Mouse (Mus musculus) forebrain, embryonic 15.5 days (tissue): ENCODE data around the gene Tmsb15b2. TPM values are rescaled to one million over a fixed set of nuclear protein-coding genes. Genes with fewer than 3 reads are reported as not detected.
A peak's percentile ranks its signal among the peaks of the same experiment; 100 is the strongest.
"Not testable (repeated sequence)": the region's sequence is repeated elsewhere in the genome, so short reads cannot be mapped to it uniquely, and the experiment has no call there.

Experiments
- ATAC-seq: fragments of 200-750 bp; cut with Nextera tagmentation; replicated peaks from 2 replicates; pipeline ENCODE4 v1.8.0; 2017; ENCODE audit warnings: mild to moderate bottlenecking, moderate TSS enrichment, moderate library complexity
- H3K27ac ChIP-seq: fragments of 300-500 bp; sonication (generic); replicated peaks from 2 replicates; pipeline ENCODE4 v1.5.1; 2015; ENCODE audit warnings: mild to moderate bottlenecking, inconsistent platforms
- H3K27me3 ChIP-seq: fragments of 300-500 bp; sonication (generic); 2 replicates; pipeline ENCODE4 v1.6.1; 2015; ENCODE audit warnings: inconsistent platforms
- H3K36me3 ChIP-seq: fragments of 300-500 bp; sonication (generic); 2 replicates; pipeline ENCODE4 v1.6.1; 2015; ENCODE audit warnings: mild to moderate bottlenecking, inconsistent platforms
- H3K4me1 ChIP-seq: fragments of 300-500 bp; sonication (generic); 2 replicates; pipeline ENCODE4 v1.6.1; 2015; ENCODE audit warnings: inconsistent platforms
- H3K4me2 ChIP-seq: fragments of 300-500 bp; sonication (generic); replicated peaks from 2 replicates; pipeline ENCODE4 v1.6.1; 2015; ENCODE audit warnings: mild to moderate bottlenecking, inconsistent platforms
- H3K4me3 ChIP-seq: fragments of 300-500 bp; sonication (generic); 2 replicates; pipeline ENCODE4 v1.5.1; 2015; ENCODE audit warnings: mild to moderate bottlenecking, inconsistent platforms
- H3K9ac ChIP-seq: fragments of 300-500 bp; sonication (generic); replicated peaks from 2 replicates; pipeline ENCODE4 v1.6.1; 2015; ENCODE audit warnings: mild to moderate bottlenecking, inconsistent platforms
- H3K9me3 ChIP-seq: fragments of 300-500 bp; sonication (generic); 2 replicates; pipeline ENCODE4 v1.6.1; 2016; ENCODE audit warnings: inconsistent platforms
- WGBS: fragments of 180-500 bp; shearing (Covaris S2); methylation state at CpG from one replicate; pipeline ENCODE4 v1.1.7; 2015; ENCODE audit warnings: mixed read lengths; 5-methylcytosine and 5-hydroxymethylcytosine counted together
- polyA plus RNA-seq: library from polyadenylated mRNA; unstranded; fragments of >200 nt; fragmentation: Nextera tagmentation; extraction: Ambion mirVana; gene quantifications from 2 replicates; pipeline ENCODE4 v1.2.1, GENCODE M21; 2015

Tmsb15b2 gene
- 109 and 124 TPM in 2 replicates for polyA plus RNA-seq

DNA sequence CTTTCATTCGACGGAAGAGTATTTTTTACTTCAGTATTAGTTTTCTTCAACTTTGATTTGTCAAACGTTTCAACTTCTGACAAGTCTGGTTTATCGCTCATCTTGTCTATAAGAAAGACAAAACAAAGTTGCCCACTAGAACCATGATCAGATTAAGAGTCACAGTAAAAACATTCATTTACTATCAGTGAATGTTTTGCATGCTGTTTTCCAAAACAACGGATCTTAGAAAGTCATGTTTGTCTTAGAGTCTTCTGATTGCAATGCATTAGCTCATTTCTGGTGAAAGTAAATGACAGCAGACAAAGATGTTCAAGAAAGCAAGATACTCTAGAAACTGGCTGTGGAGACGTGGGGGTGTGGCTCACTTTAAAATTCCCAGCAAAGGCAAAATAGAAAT, at the start of gene Tmsb15b2:
Gene Tmsb15b2, minus strand, starts transcription at position 101 of the 400 bp plus-strand sequence.
- H3K4me2 ChIP-seq, result peak within 1 kb of the TSS; percentile 48
- ATAC-seq, H3K36me3 ChIP-seq, H3K4me1 ChIP-seq, H3K27ac ChIP-seq, H3K9me3 ChIP-seq, H3K27me3 ChIP-seq: not testable (repeated sequence)
- peak within 1 kb of the TSS; percentile 52 for H3K4me3 ChIP-seq
- peak within 1 kb of the TSS; percentile 46 for H3K9ac ChIP-seq
- 89% methylated on average over 6 of the region's 6 CpGs for WGBS

DNA sequence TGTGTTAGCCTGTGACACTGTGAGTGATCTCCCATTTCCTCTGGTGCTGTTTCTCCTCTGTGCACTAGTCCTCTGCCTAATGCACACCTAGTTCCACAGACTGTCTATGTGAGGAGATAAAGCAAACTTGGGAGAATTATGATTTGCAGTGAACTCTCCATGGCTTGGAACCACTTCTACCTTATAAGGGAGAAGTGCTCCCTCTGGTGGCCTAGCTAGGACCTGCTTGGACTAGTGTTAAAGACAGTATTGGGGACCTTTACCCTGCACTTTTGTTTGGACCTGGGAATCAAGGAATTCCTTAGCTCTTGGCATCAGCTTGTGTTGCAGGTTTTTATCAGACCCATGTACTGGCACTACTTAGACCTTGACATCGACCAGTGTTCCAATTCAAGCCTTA, 44.0 kb upstream of the Tmsb15b2 start:
- no peak overlapping the region for H3K9ac ChIP-seq
- H3K4me2 ChIP-seq, result no peak overlapping the region
- H3K9me3 ChIP-seq, result no peaks in the 10 kb centered on the region
- no peak overlapping the region for H3K4me3 ChIP-seq
- no peak overlapping the region for H3K27ac ChIP-seq
- H3K27me3 ChIP-seq, result no peaks in the 10 kb centered on the region
- no peaks in the 10 kb centered on the region for H3K4me1 ChIP-seq
- ATAC-seq, result peak; percentile 67; the same call in 1 of the 2 replicates
- H3K36me3 ChIP-seq, result no peaks in the 10 kb centered on the region
- 23% methylated on average over 1 of the region's 1 CpGs for WGBS

DNA sequence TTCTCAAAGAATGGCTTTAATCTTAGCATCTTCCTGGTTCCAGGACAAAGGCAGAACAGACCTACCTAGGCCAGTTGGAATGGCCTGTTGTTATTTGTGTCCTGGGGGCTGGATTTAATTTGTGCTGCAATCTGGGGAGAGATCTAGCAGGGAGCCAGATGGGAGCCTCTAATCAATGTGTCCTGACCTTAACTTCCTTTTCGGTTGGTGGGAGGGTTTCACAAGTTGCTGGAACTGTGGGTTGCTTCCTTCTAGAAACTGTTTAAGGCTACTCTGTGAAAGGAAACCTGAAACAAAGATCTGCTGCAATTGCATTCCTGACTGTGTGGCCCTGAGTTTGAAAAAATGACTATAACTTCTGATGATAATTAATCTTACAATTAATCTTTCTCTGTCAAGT, 42.4 kb upstream of the Tmsb15b2 start:
- Histone ChIP-seq H3K4me1 (no peaks in the 10 kb centered on the region), H3K9me3 (no peaks in the 10 kb centered on the region), H3K4me3 (no peak overlapping the region), H3K27ac (no peak overlapping the region), H3K9ac (no peak overlapping the region), H3K4me2 (no peak overlapping the region), H3K27me3 (no peaks in the 10 kb centered on the region), H3K36me3 (no peaks in the 10 kb centered on the region)
- WGBS, result 72% methylated on average over 1 of the region's 1 CpGs
- ATAC-seq, result no peak

DNA sequence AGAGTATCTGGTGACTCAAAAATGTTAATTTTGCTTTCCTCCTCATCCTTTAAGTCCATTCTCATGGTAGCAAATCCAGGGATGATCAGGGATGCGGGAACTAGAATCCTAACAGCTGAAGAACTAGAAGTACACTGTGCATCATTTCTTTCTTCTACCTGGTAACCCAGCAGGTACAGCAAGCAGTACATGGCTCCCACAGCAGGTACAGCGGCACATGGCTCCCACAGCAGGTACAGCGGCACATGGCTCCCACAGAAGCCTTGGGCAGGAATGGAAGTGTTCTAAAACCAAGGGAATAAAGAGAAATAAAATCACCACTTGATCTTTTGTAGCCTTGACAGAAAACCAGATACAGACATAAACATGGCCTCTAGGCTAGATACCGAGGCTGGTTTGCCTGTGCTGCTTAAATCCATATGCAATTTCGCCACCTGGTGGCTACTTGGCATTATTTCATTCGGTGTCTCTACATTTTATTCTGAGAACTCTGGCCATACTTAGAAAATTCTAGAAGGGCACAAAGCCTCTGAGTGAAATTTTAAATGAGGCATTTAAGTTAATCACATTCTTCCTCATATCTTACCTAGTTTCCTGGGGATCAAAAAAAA, 39.9 kb upstream of the Tmsb15b2 start:
- 0 out of 2 replicates have a peak, but pooled peaks cover 1% of the 10 kb centered on the region for H3K36me3 ChIP-seq
- H3K27ac ChIP-seq, result no peak overlapping the region; the same call in 1 of the 2 replicates
- no peaks in the 10 kb centered on the region for H3K9me3 ChIP-seq
- H3K4me1 ChIP-seq, result no peaks in the 10 kb centered on the region
- ATAC-seq, result 0 out of 2 replicates have a peak, but pooled peaks have one; percentile 41
- no peaks in the 10 kb centered on the region for H3K27me3 ChIP-seq
- H3K4me3 ChIP-seq, result no peak overlapping the region
- H3K9ac ChIP-seq, result no peak overlapping the region
- H3K4me2 ChIP-seq, result no peak overlapping the region
- WGBS, result 55% methylated on average over 6 of the region's 6 CpGs

DNA sequence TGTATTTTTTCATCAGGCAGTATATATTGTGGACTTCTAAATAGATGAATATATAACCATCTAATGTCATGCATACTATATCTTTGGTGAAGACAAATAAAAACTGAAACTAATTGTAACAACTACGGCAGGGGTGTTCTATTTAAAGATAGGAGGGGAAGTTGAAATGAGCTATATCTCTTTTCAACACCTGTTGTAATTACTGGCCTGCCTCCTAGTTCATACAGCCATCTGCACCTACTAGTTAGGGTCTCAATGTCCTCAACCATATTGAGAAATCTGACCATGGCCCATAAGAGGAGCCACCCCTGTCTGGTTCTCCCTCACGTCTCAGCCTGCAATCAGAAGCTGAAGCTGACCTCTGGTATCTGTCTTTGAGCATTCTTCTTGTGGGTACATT, 21.0 kb upstream of the Tmsb15b2 start:
- no peaks in the 10 kb centered on the region for H3K27me3 ChIP-seq
- H3K4me2 ChIP-seq, result no peak overlapping the region
- no peaks in the 10 kb centered on the region for H3K36me3 ChIP-seq
- ATAC-seq, result no peak
- H3K9ac ChIP-seq, result no peak overlapping the region
- no peak overlapping the region for H3K27ac ChIP-seq
- H3K4me3 ChIP-seq, result no peak overlapping the region
- WGBS, result 89% methylated on average over 2 of the region's 2 CpGs
- no peaks in the 10 kb centered on the region for H3K9me3 ChIP-seq
- peaks cover 18% of the 10 kb centered on the region for H3K4me1 ChIP-seq

DNA sequence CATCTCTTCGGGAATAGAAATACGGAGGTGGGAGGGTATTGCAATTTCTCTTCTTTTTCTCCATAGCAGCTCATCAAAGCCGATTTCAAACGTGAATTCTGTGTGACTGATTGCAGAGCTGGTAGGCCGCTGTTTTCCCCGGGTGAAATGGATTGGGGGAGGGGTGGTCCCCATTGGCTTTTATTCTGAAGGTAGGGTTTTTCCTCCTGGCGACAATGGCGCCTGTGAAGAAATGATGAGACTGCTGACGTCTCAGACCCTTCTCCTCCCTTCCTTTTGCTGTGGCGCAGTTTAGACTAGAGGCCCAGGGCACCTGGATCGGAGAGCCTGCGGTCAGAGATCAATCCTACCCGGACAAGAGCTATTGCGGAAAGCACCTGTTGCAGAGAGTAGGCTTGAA, 18.3 kb upstream of the Tmsb15b2 start:
- Histone ChIP-seq H3K4me1 (peaks cover 18% of the 10 kb centered on the region), H3K4me3 (peak overlapping the region; percentile 53), H3K27me3 (no peaks in the 10 kb centered on the region), H3K4me2 (peak overlapping the region; percentile 52), H3K36me3 (no peaks in the 10 kb centered on the region), H3K27ac (peak overlapping the region; percentile 94), H3K9me3 (no peaks in the 10 kb centered on the region), H3K9ac (peak overlapping the region; percentile 71)
- ATAC-seq, result peak; percentile 20
- 21% methylated on average over 14 of the region's 14 CpGs for WGBS

DNA sequence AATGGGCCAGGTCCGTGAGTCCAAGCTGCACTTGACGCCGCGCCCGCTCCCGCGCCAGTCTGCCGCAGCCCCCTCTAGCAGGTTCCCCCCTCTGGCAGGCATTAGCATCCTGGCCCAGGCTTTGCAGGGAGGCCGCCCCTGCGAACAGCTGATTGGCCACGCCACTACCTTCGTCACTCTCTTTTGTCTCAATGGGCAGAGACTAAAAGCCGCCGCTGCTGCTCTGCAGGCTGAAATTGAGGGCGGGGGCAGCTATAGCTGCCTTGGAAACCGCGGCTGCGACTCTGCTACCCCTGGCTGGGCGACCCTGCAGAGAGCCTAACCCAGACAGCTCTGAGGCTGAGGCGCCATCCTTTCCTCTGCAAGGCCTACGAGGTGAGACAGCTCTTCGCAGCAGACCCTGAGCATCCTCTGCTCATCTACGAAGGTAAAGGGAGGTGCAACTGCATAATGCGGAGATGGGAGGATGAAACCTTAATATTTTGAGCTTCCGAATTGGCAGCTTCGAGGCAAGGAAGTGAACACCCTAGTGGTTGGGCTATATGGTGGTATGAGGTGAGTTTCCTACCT, 17.8 kb upstream of the Tmsb15b2 start, which contains the start of gene Zcchc18:
Gene Zcchc18, plus strand, starts transcription at position 178 of the 570 bp plus-strand sequence.
- Histone ChIP-seq H3K9ac (peak within 1 kb of the TSS; percentile 71), H3K4me1 (peaks cover 18% of the 10 kb centered on the region), H3K4me3 (peak within 1 kb of the TSS; percentile 53), H3K27ac (peak within 1 kb of the TSS; percentile 94), H3K36me3 (no peaks in the 10 kb centered on the region), H3K4me2 (peak within 1 kb of the TSS; percentile 52), H3K9me3 (no peaks in the 10 kb centered on the region), H3K27me3 (no peaks in the 10 kb centered on the region)
- ATAC-seq, result peak; percentile 99
- WGBS, result 15% methylated on average over 26 of the region's 26 CpGs

DNA sequence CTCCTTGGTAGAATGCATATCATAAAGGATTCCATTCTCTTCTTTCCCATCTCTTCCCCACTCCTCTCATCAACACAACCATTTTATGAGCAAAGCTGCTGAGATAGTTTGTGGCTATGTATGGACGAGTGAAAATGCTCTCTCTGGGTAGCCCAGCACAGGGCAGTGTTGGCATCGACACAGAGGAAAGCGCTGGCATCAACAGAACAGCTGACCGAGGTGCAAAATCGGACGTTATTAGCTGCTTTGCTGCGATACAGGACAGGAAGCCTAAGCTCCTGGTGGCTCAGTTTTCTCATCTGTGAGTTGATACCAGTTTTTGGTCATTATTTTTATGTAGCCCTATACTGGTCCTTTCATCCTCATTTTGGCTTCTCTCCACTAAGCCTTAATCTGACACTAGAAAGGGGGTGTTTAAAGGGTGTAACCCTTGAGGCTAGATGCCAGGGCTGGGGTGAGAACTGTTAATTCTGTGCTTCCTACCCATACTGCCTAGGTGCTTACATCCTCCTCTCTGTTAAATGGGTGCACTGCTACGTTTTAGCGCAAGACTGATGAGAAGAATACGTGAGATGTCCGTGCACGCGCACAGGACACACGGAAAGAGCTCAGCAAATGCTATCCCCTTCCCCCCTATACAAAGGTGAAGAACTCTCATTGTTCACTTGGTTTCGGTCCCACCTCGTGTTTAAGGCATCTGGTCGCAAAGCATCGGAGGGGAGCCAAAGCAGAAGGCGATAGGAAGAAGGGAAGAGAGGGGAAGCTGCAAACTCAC, 17.1 kb upstream of the Tmsb15b2 start:
- WGBS, result 27% methylated on average over 18 of the region's 19 CpGs
- Histone ChIP-seq H3K9ac (peak overlapping the region; percentile 71), H3K27me3 (no peaks in the 10 kb centered on the region), H3K9me3 (no peaks in the 10 kb centered on the region), H3K36me3 (no peaks in the 10 kb centered on the region), H3K4me2 (peak overlapping the region; percentile 52), H3K27ac (peak overlapping the region; percentile 94), H3K4me3 (peak overlapping the region; percentile 53), H3K4me1 (peaks cover 18% of the 10 kb centered on the region)
- ATAC-seq, result peak; percentile 62

DNA sequence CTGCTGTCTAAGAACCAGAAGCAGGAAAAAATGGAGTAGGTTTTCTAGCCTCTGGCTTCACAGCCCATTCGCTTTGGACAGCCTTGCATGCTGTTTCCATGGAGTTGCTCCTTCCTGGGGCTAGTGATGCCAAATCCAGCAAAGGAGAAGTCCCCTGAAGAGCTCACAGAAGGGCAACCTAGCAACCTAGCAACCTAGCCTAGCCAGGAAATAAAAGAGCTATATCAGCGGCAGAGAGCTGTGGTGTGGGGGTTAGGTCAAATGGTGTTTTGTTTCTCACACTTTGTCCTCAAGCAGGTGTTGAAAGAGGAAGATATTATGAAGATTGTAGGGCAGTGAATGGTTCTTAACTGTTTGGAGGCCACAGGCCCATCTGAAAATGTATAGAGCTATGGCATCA, 16.0 kb upstream of the Tmsb15b2 start:
- 0 out of 2 replicates have a peak overlapping the region, but pooled peaks have one; percentile 52 for H3K4me2 ChIP-seq

DNA sequence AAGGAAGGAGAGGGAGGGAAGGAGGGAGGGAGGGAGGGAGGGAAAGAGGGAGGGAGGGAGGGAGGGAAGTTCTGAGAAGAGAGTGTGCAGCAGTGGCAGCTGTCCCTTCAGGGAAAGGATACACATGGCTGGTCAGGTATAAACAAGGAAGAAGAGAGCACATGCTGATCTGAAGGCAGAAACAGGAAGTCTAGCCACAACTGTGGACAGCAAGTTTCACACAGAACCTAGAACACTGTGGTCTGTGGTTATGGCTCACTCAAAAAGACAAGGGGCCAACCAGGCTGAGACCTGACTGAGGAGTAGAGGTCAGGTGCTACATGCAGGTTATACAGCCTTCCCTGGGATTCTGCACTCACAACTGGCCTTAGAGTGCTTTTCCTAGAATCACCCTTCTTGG, 10.7 kb upstream of the Tmsb15b2 start:
- Histone ChIP-seq H3K4me1 (no peaks in the 10 kb centered on the region), H3K4me2 (no peak overlapping the region), H3K27ac (no peak overlapping the region), H3K27me3 (no peaks in the 10 kb centered on the region), H3K36me3 (no peaks in the 10 kb centered on the region), H3K9me3 (no peaks in the 10 kb centered on the region), H3K9ac (no peak overlapping the region), H3K4me3 (no peak overlapping the region)
- no peak for ATAC-seq

More for the DNA sequence above, 16.0 kb upstream of the Tmsb15b2 start:
- no peaks in the 10 kb centered on the region for H3K27me3 ChIP-seq
- 74% methylated on average over 2 of the region's 2 CpGs for WGBS
- ATAC-seq, result no peak
- H3K9me3 ChIP-seq, result no peaks in the 10 kb centered on the region
- no peak overlapping the region for H3K9ac ChIP-seq
- no peak overlapping the region for H3K27ac ChIP-seq
- H3K4me1 ChIP-seq, result peaks cover 18% of the 10 kb centered on the region
- H3K36me3 ChIP-seq, result no peaks in the 10 kb centered on the region
- H3K4me3 ChIP-seq, result no peak overlapping the region

DNA sequence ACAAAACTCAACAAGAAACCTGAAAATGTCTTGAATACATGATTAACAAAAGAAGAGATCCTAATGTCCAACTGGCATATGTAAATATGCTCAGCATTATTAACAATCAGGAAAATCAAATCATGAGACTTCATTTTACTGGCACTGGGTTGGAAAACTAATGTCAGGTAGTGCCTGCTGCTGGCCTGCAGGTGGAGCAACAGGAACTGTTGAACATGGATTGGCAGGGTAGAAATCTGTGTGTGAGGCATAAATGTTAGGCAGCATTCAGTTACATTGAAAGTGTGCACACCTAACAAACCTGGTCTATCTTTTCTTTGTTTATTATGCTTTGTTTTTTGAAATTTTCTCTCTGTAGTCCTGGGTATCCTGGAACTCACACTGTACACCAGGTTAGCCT, 3.3 kb upstream of the Tmsb15b2 start:
- Histone ChIP-seq H3K27ac (no peak overlapping the region), H3K4me3 (no peak overlapping the region), H3K36me3 (no peaks in the 10 kb centered on the region), H3K9ac (no peak overlapping the region), H3K9me3 (no peaks in the 10 kb centered on the region), H3K4me1 (no peaks in the 10 kb centered on the region), H3K27me3 (no peaks in the 10 kb centered on the region), H3K4me2 (no peak overlapping the region)
- ATAC-seq, result no peak

DNA sequence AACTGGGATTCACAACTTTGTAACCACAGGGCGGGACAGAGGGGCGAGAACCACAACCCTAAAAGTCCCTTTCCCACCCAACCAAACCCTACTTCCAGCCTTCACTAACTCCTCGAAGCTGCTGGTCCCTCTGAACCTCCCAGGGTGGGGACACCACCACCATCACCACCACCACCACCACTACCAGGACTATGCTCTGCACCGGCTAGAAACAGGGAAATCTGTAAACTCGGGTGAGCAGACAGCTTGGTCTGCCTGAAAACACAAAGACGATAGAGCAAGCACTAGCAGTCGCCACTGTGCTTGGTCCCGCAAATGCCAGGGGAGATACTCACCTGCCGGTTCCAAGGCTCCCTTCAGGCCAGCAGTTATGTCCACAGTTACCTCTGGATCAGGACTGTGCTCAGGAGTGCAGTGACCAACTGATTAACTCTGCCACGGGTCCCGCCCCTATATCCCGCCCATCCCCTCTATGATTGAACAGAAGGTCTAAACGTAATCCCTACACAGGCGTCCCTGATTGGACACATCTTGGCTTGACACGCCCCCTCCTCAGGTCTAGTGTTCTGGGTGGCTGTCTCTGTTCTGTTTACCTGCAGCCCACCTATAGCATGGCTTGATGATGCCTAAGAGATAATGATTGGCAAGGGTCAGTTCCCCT, 1.3 kb upstream of the Tmsb15b2 start, which contains the start of the genes Tmsb15l and Tmsb15b1:
Gene Tmsb15l, minus strand, starts transcription at position 446 of the 661 bp plus-strand sequence.
Gene Tmsb15b1, minus strand, starts transcription at position 451 of the 661 bp plus-strand sequence.
- H3K4me3 ChIP-seq, result peak within 1 kb of the TSS; percentile 52
- ATAC-seq, result peak; percentile 100
- no peak within 1 kb of the TSS for H3K27ac ChIP-seq
- no peaks in the 10 kb centered on the region for H3K27me3 ChIP-seq
- peak within 1 kb of the TSS; percentile 48 for H3K4me2 ChIP-seq
- 32% methylated on average over 15 of the region's 15 CpGs for WGBS
- H3K4me1 ChIP-seq, result no peaks in the 10 kb centered on the region
- no peaks in the 10 kb centered on the region for H3K36me3 ChIP-seq
- H3K9me3 ChIP-seq, result no peaks in the 10 kb centered on the region
- peak within 1 kb of the TSS; percentile 46 for H3K9ac ChIP-seq
